In the genomic region with DNA sequence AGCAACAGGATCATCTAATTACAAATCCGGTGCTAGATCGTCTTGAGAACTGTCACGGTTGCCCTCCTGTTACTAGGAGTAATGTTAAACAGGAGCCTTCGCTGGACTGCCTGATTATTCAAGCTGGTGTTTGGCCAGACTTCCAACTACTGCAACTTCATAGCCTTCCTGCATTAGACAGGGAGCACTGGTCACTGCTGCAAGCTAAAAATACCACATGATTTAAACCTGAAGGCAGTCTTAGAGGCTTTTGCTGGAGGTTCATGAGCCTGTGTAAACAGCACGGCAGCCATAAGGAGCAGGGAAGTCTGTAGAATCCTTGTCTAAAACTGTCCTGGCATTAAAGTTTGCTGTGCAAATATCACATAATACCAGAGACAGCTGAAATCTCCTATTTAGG, we compare ENCODE assay signal across 13 mouse cellular contexts. TPM values are rescaled to one million over a fixed set of nuclear protein-coding genes. Genes with fewer than 3 reads are reported as not detected.
A peak's percentile ranks its signal among the peaks of the same experiment; 100 is the strongest.
DNase-seq lines count a peak whose midpoint lies in the region; ATAC-seq and TF ChIP-seq lines count a peak whose summit lies in the region.
"Had no signal": no experiment of that assay in that cellular context is flagged by ENCODE, and none has a peak within 500 bp of the region (broad histone marks: within the 10 kb centered on the region; RNA-seq: fewer than 3 reads in every experiment).

No protein-coding gene starts in this region.

- peak; percentile 28 for DNase-seq in embryonic facial prominence, embryonic 14.5 days (ENCODE audit: low spot score)
- no peak for DNase-seq in embryonic facial prominence, embryonic 10.5 days (ENCODE audit: low spot score)
- DNase-seq in thymus, postnatal 14 days: peak; percentile 6
- no peak for DNase-seq in thymus, postnatal 0 days (ENCODE audit: low spot score)
- DNase-seq in embryo, embryonic 11 days: no peak
- DNase-seq in layer of hippocampus, postnatal 25 days (ENCODE audit: extremely low spot score in 1 of 2, low spot score in 1 of 2): no peak
- DNase-seq: cerebellum, adult 9-10 months; lung, adult 18-20 months; thymus, postnatal 25 days had no signal

- ATAC-seq in embryonic facial prominence, embryonic 14.5 days (ENCODE audit: low read depth): 0 out of 2 replicates have a peak, but pooled peaks have one; percentile 3
- peak; percentile 39; the same call in 1 of the 2 replicates for ATAC-seq in intestine, embryonic 15.5 days
- ATAC-seq in intestine, postnatal 0 days: no peak
- ATAC-seq: intestine, embryonic 16.5 days had no signal

- H3K27me3 ChIP-seq in embryonic facial prominence, embryonic 14.5 days (replicated peaks; ENCODE audit: control insufficient read depth, insufficient read depth, low read length): no peaks in the 10 kb centered on the region
- no peaks in the 10 kb centered on the region for H3K27me3 ChIP-seq in embryonic facial prominence, embryonic 10.5 days (replicated peaks; ENCODE audit: low read depth, poor library complexity, severe bottlenecking)
- no peaks in the 10 kb centered on the region for H3K27me3 ChIP-seq in intestine, embryonic 15.5 days (replicated peaks)
- H3K27me3 ChIP-seq in intestine, postnatal 0 days (replicated peaks; ENCODE audit: control insufficient read depth, insufficient read depth, low read length): 0 out of 2 replicates have a peak, but pooled peaks cover 3% of the 10 kb centered on the region
- H3K27me3 ChIP-seq: embryonic facial prominence, embryonic 13.5 days had no signal

- no peaks in the 10 kb centered on the region for H3K9me3 ChIP-seq in embryonic facial prominence, embryonic 14.5 days (ENCODE audit: control insufficient read depth, low read length)
- H3K9me3 ChIP-seq in embryonic facial prominence, embryonic 10.5 days: no peaks in the 10 kb centered on the region
- H3K9me3 ChIP-seq in intestine, embryonic 15.5 days: no peaks in the 10 kb centered on the region
- H3K9me3 ChIP-seq in intestine, postnatal 0 days (ENCODE audit: control insufficient read depth): no peaks in the 10 kb centered on the region
- H3K9me3 ChIP-seq: embryonic facial prominence, embryonic 13.5 days had no signal

- 43% methylated on average over 5 of the region's 5 CpGs for WGBS in embryonic facial prominence, embryonic 14.5 days
- WGBS in embryonic facial prominence, embryonic 10.5 days: 77% methylated on average over 5 of the region's 5 CpGs
- 35% methylated on average over 5 of the region's 5 CpGs for WGBS in intestine, embryonic 15.5 days
- 38% methylated on average over 5 of the region's 5 CpGs for WGBS in intestine, postnatal 0 days

- no peak for TF ChIP-seq CTCF in intestine, postnatal 0 days (IDR thresholded peaks at IDR 0.05; ENCODE audit: low read depth)

- no peak overlapping the region for H3K9ac ChIP-seq in embryonic facial prominence, embryonic 14.5 days (ENCODE audit: low read depth, low read length)
- no peak overlapping the region for H3K9ac ChIP-seq in intestine, embryonic 15.5 days
- no peak overlapping the region for H3K9ac ChIP-seq in intestine, postnatal 0 days (ENCODE audit: low read depth, low read length)
- H3K9ac ChIP-seq: embryonic facial prominence, embryonic 13.5 days had no signal

- peaks cover 4% of the 10 kb centered on the region for H3K4me1 ChIP-seq in embryonic facial prominence, embryonic 14.5 days (ENCODE audit: control insufficient read depth, insufficient read depth, low read length)
- peaks cover 9% of the 10 kb centered on the region for H3K4me1 ChIP-seq in embryonic facial prominence, embryonic 10.5 days
- H3K4me1 ChIP-seq in intestine, embryonic 15.5 days (replicated peaks): 0 out of 2 replicates have a peak, but pooled peaks cover 5% of the 10 kb centered on the region
- H3K4me1 ChIP-seq in intestine, postnatal 0 days (replicated peaks; ENCODE audit: control insufficient read depth, insufficient read depth, low read length): no peaks in the 10 kb centered on the region

- H3K4me3 ChIP-seq in embryonic facial prominence, embryonic 14.5 days (ENCODE audit: low read depth, low read length): no peak overlapping the region
- H3K4me3 ChIP-seq in embryonic facial prominence, embryonic 10.5 days: no peak overlapping the region
- H3K4me3 ChIP-seq in intestine, embryonic 15.5 days (replicated peaks): no peak overlapping the region
- H3K4me3 ChIP-seq in intestine, postnatal 0 days (ENCODE audit: low read depth, low read length): no peak overlapping the region
- H3K4me3 ChIP-seq: embryonic facial prominence, embryonic 13.5 days had no signal

- H3K36me3 ChIP-seq in embryonic facial prominence, embryonic 14.5 days (ENCODE audit: control insufficient read depth, insufficient read depth, low read length): peaks cover 7% of the 10 kb centered on the region; the same call in 1 of the 2 replicates
- H3K36me3 ChIP-seq in embryonic facial prominence, embryonic 10.5 days (replicated peaks): peaks cover 40% of the 10 kb centered on the region
- no peaks in the 10 kb centered on the region for H3K36me3 ChIP-seq in intestine, embryonic 15.5 days
- H3K36me3 ChIP-seq in intestine, postnatal 0 days (ENCODE audit: control insufficient read depth, insufficient read depth): no peaks in the 10 kb centered on the region

- no peak overlapping the region for H3K27ac ChIP-seq in embryonic facial prominence, embryonic 14.5 days (replicated peaks; ENCODE audit: low read depth, low read length)
- H3K27ac ChIP-seq in embryonic facial prominence, embryonic 10.5 days (replicated peaks): no peak overlapping the region
- H3K27ac ChIP-seq in intestine, embryonic 15.5 days: no peak overlapping the region
- H3K27ac ChIP-seq in intestine, postnatal 0 days (ENCODE audit: low read depth, low read length): no peak overlapping the region
- H3K27ac ChIP-seq: embryonic facial prominence, embryonic 13.5 days had no signal

- H3K4me2 ChIP-seq in embryonic facial prominence, embryonic 14.5 days (ENCODE audit: low read depth, low read length): no peak overlapping the region
- H3K4me2 ChIP-seq in intestine, embryonic 15.5 days (replicated peaks): no peak overlapping the region
- no peak overlapping the region for H3K4me2 ChIP-seq in intestine, postnatal 0 days (replicated peaks; ENCODE audit: low read depth)
- H3K4me2 ChIP-seq: embryonic facial prominence, embryonic 13.5 days had no signal

RNA-seq across cellular contexts. Expression of a gene that starts 25.7 kb away (rescaled TPM):
- 18.8 and 20.0 TPM in 2 replicates for polyA plus RNA-seq in embryonic facial prominence, embryonic 14.5 days (2014; fragmentation: Nextera tagmentation; extraction: Ambion mirVana)
- 16.3 TPM in 2 replicates for polyA plus RNA-seq in embryonic facial prominence, embryonic 10.5 days (2016; fragmentation: Nextera tagmentation; extraction: Ambion mirVana)
- 3.9 and 5.5 TPM in 2 replicates for polyA plus RNA-seq in intestine, embryonic 15.5 days (2015; fragmentation: Nextera tagmentation; extraction: Ambion mirVana)
- polyA plus RNA-seq in intestine, postnatal 0 days (2015; fragmentation: Nextera tagmentation; extraction: Ambion mirVana): 2.0 and 2.4 TPM in 2 replicates
- 728 and 901 TPM in 2 replicates for polyA plus RNA-seq in thymus, postnatal 0 days (2015; fragmentation: Nextera tagmentation; extraction: Ambion mirVana)
- 10 to 100 TPM; 69.4 to 78.0 TPM for total RNA-seq in layer of hippocampus, postnatal 25 days (2021)

Comparison
In these comparisons a context has a peak if more than half of its experiments do, and no peak if none do; other contexts are left out.
1. DNase-seq: peak in embryonic facial prominence, embryonic 14.5 days (single experiment) and thymus, postnatal 14 days (single experiment); none in embryonic facial prominence, embryonic 10.5 days (single experiment), thymus, postnatal 0 days (single experiment), embryo, embryonic 11 days (single experiment) and layer of hippocampus, postnatal 25 days (0 of 2).
2. RNA of a gene that starts 25.7 kb away (polyA plus RNA-seq): 728 to 901 TPM in thymus, postnatal 0 days; 18.8 to 20.0 TPM in embryonic facial prominence, embryonic 14.5 days, 16.3 TPM in embryonic facial prominence, embryonic 10.5 days, 3.9 to 5.5 TPM in intestine, embryonic 15.5 days and 2.0 to 2.4 TPM in intestine, postnatal 0 days; every median in the first group is over 10 times any median in the second.